Mouse (Mus musculus): ENCODE data around the gene Pip5kl1.
A peak's percentile ranks its signal among the peaks of the same experiment; 100 is the strongest.

Gene Pip5kl1

GRCm38 (mm10) chr2:32574497-32574896, at the start of gene Pip5kl1:
Gene Pip5kl1 (plus strand): TSS chr2:32574797.
- DNase-seq = no peak

- DNase-seq = no peak
These were observed 48.8 kb upstream of the Pip5kl1 start for GRCm38 (mm10) chr2:32525816-32526215.

GRCm38 (mm10) chr2:32527468-32527966, 47.1 kb upstream of the Pip5kl1 start:
- DNase-seq = no peak

GRCm38 (mm10) chr2:32528326-32528725, 46.3 kb upstream of the Pip5kl1 start:
- DNase-seq = no peak

GRCm38 (mm10) chr2:32530479-32530878, 44.1 kb upstream of the Pip5kl1 start:
- DNase-seq = no peak

GRCm38 (mm10) chr2:32533163-32533562, 41.4 kb upstream of the Pip5kl1 start:
- no peak for DNase-seq

GRCm38 (mm10) chr2:32534061-32534732, 40.4 kb upstream of the Pip5kl1 start:
- DNase-seq = no peak

GRCm38 (mm10) chr2:32534733-32535471, 39.7 kb upstream of the Pip5kl1 start, which contains the start of gene Fam102a:
Gene Fam102a (plus strand): TSS chr2:32535332.
- peak; percentile 99 for DNase-seq

- peak; percentile 69 for DNase-seq
These were observed 39.1 kb upstream of the Pip5kl1 start for GRCm38 (mm10) chr2:32535501-32535991.

GRCm38 (mm10) chr2:32536086-32536633, 38.4 kb upstream of the Pip5kl1 start:
- DNase-seq = peak; percentile 46

GRCm38 (mm10) chr2:32536634-32537359, 37.8 kb upstream of the Pip5kl1 start:
- no peak for DNase-seq

- DNase-seq = no peak
These were observed 37.2 kb upstream of the Pip5kl1 start for GRCm38 (mm10) chr2:32537360-32537905.

GRCm38 (mm10) chr2:32537941-32538340, 36.7 kb upstream of the Pip5kl1 start:
- DNase-seq = no peak

GRCm38 (mm10) chr2:32538461-32538860, 36.1 kb upstream of the Pip5kl1 start:
- no peak for DNase-seq

- no peak for DNase-seq
These were observed 35.1 kb upstream of the Pip5kl1 start for GRCm38 (mm10) chr2:32539452-32539981.

GRCm38 (mm10) chr2:32541333-32541908, 33.2 kb upstream of the Pip5kl1 start:
- no peak for DNase-seq

- no peak for DNase-seq
These were observed 32.5 kb upstream of the Pip5kl1 start for GRCm38 (mm10) chr2:32541986-32542573.

GRCm38 (mm10) chr2:32543031-32543449, 31.6 kb upstream of the Pip5kl1 start:
- no peak for DNase-seq

- DNase-seq = no peak
These were observed 27.6 kb upstream of the Pip5kl1 start for GRCm38 (mm10) chr2:32546951-32547350.

- DNase-seq = no peak
These were observed 27.2 kb upstream of the Pip5kl1 start for GRCm38 (mm10) chr2:32547380-32547779.

GRCm38 (mm10) chr2:32547964-32548739, 26.4 kb upstream of the Pip5kl1 start:
- DNase-seq = no peak
